Mouse (Mus musculus) kidney, postnatal 0 days (tissue): ENCODE measurements around the gene Tmem203. TPM values are rescaled to one million over a fixed set of nuclear protein-coding genes. Genes with fewer than 3 reads are reported as not detected.

Experiments used
- ATAC-seq: fragments of 200-750 bp; cut with Nextera tagmentation; replicated peaks from 2 replicates; pipeline ENCODE4 v1.8.0; 2017; ENCODE audit warnings: low read depth, moderate number of reproducible peaks, moderate TSS enrichment, moderate library complexity; ENCODE audit not compliant: low FRiP score
- DNase-seq: peaks from one replicate; pipeline ENCODE4 v3.0.0-alpha.2; 2016; ENCODE audit warnings: low spot score
- H3K27ac ChIP-seq: fragments of 300-500 bp; sonication (generic); 2 replicates; pipeline ENCODE4 v1.5.1; 2014; ENCODE audit warnings: mild to moderate bottlenecking
- H3K27me3 ChIP-seq: fragments of 300-500 bp; sonication (generic); 2 replicates; pipeline ENCODE4 v1.6.1; 2014; ENCODE audit warnings: low read length, mixed read lengths; ENCODE audit not compliant: insufficient read depth
- H3K36me3 ChIP-seq: fragments of 300-500 bp; sonication (generic); 2 replicates; pipeline ENCODE4 v1.6.1; 2014; ENCODE audit warnings: low read length, mixed read lengths; ENCODE audit not compliant: insufficient read depth
- H3K4me1 ChIP-seq: fragments of 300-500 bp; sonication (generic); replicated peaks from 2 replicates; pipeline ENCODE4 v1.6.1; 2014; ENCODE audit warnings: antibody characterized with exemption, low read length, mixed read lengths; ENCODE audit not compliant: insufficient read depth
- H3K4me2 ChIP-seq: fragments of 300-500 bp; sonication (generic); 2 replicates; pipeline ENCODE4 v1.6.1; 2014; ENCODE audit warnings: mild to moderate bottlenecking, low read length, moderate library complexity, mixed read lengths
- H3K4me3 ChIP-seq: fragments of 300-500 bp; sonication (generic); replicated peaks from 2 replicates; pipeline ENCODE4 v1.5.1; 2014; ENCODE audit warnings: low read depth, low read length
- H3K9ac ChIP-seq: fragments of 300-500 bp; sonication (generic); 2 replicates; pipeline ENCODE4 v1.6.1; 2014; ENCODE audit warnings: low read depth, low read length
- H3K9me3 ChIP-seq: fragments of 300-500 bp; sonication (generic); replicated peaks from 2 replicates; pipeline ENCODE4 v1.6.1; 2016; ENCODE audit warnings: low read length, inconsistent platforms, mixed read lengths
- CTCF ChIP-seq: IDR thresholded peaks from 2 replicates; pipeline ENCODE4 v1.5.1; 2016; ENCODE audit warnings: antibody characterized with exemption, low read depth, mild to moderate bottlenecking, moderate library complexity
- WGBS: fragments of 180-500 bp; shearing (Covaris S2); extraction: QIAGEN DNeasy Blood & Tissue Kit; methylation state at CpG from one replicate; pipeline ENCODE4 v1.1.7; 2014; 5-methylcytosine and 5-hydroxymethylcytosine counted together
- polyA plus RNA-seq: library from polyadenylated mRNA; unstranded; fragments of >200 nt; fragmentation: Nextera tagmentation; extraction: Ambion mirVana; gene quantifications from 2 replicates; pipeline ENCODE4 v1.2.1, GENCODE M21; 2015

Gene Tmem203
- polyA plus RNA-seq, 1 experiment from 2014 or later: 46.7 TPM

DNA sequence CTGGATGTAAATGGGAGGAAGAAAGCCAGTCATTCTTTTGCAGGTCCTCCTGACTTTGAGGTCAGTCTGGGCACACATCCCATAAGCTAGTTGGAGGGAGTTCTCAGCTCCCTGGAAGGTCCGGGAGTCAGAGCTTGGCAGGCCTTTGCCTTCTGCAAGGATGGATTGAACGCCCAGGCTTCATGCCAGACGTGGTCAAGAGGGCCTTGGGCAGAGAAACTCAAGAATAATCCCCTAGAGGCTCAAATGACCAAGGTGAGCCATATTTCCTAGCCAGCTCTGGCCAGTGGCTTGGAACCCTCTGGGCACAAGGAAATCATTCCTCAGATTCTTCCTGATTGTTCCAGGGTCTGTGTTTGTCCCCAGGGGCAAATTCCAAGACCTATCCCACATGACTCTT lies 9.6 kb downstream of the Tmem203 start:
- ATAC-seq (no peak), DNase-seq (no peak)
- Histone ChIP-seq H3K4me2 (peak overlapping the region; percentile 99; the same call in 1 of the 2 replicates), H3K27me3 (no peaks in the 10 kb centered on the region), H3K9me3 (no peaks in the 10 kb centered on the region), H3K36me3 (peaks cover 13% of the 10 kb centered on the region; the same call in 1 of the 2 replicates), H3K9ac (no peak overlapping the region), H3K27ac (peak overlapping the region; percentile 43; the same call in 1 of the 2 replicates), H3K4me1 (peaks cover 32% of the 10 kb centered on the region), H3K4me3 (no peak overlapping the region)
- 54% methylated on average over 3 of the region's 3 CpGs for WGBS
- no peak for TF ChIP-seq CTCF

- DNase-seq (no peak), ATAC-seq (no peak)
- no peaks in the 10 kb centered on the region for H3K9me3 ChIP-seq
- whole genome bisulfite sequencing: 62% methylated on average over 6 of the region's 6 CpGs
- H3K4me2 ChIP-seq: peak overlapping the region; percentile 99
- peak overlapping the region; percentile 39 for H3K27ac ChIP-seq
- no peak overlapping the region for H3K4me3 ChIP-seq
- peak overlapping the region; percentile 24; the same call in 1 of the 2 replicates for H3K9ac ChIP-seq
- no peaks in the 10 kb centered on the region for H3K27me3 ChIP-seq
- TF ChIP-seq CTCF: no peak
- peaks cover 20% of the 10 kb centered on the region; the same call in 1 of the 2 replicates for H3K36me3 ChIP-seq
- peaks cover 34% of the 10 kb centered on the region for H3K4me1 ChIP-seq
Measured at GRCm38 (mm10) chr2:25265897-25266656, 10.8 kb downstream of the Tmem203 start.

DNA sequence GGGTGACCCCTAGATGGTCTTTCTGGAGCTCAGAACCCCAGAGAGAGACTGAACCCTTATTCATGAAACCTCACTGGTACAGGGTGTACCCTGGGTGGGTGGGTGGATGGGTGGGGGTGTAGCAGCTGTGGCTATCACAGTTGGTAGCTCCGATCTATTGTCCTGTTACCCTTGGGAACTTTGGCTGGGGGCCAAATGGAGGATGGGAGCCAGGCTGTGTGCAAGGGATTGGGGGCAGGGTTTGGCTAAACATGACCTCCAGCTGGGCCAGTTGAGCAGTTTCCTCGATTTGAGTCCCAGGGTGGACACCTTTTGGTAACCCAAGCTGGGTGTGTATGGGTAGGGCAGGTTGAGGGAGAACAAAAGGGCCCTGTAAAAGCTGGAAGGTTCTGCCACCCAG lies 11.5 kb downstream of the Tmem203 start:
- 16% methylated on average over 2 of the region's 2 CpGs for WGBS
- Histone ChIP-seq H3K9me3 (no peaks in the 10 kb centered on the region), H3K27ac (0 out of 2 replicates have a peak overlapping the region, but pooled peaks have one; percentile 39), H3K4me3 (no peak overlapping the region), H3K4me2 (peak overlapping the region; percentile 99), H3K9ac (no peak overlapping the region), H3K36me3 (peaks cover 20% of the 10 kb centered on the region; the same call in 1 of the 2 replicates), H3K27me3 (no peaks in the 10 kb centered on the region), H3K4me1 (peaks cover 40% of the 10 kb centered on the region)
- TF ChIP-seq CTCF: no peak
- ATAC-seq (no peak), DNase-seq (no peak)

- no peak overlapping the region for H3K4me3 ChIP-seq
- H3K27me3 ChIP-seq: no peaks in the 10 kb centered on the region
- 0 out of 2 replicates have a peak overlapping the region, but pooled peaks have one; percentile 99 for H3K4me2 ChIP-seq
- ATAC-seq (no peak), DNase-seq (no peak)
- H3K9me3 ChIP-seq: no peaks in the 10 kb centered on the region
- no peak overlapping the region for H3K9ac ChIP-seq
- TF ChIP-seq CTCF: no peak
- H3K4me1 ChIP-seq: peaks cover 36% of the 10 kb centered on the region
- peaks cover 20% of the 10 kb centered on the region; the same call in 1 of the 2 replicates for H3K36me3 ChIP-seq
- H3K27ac ChIP-seq: no peak overlapping the region
Measured at GRCm38 (mm10) chr2:25267241-25267640, 12.0 kb downstream of the Tmem203 start.

DNA sequence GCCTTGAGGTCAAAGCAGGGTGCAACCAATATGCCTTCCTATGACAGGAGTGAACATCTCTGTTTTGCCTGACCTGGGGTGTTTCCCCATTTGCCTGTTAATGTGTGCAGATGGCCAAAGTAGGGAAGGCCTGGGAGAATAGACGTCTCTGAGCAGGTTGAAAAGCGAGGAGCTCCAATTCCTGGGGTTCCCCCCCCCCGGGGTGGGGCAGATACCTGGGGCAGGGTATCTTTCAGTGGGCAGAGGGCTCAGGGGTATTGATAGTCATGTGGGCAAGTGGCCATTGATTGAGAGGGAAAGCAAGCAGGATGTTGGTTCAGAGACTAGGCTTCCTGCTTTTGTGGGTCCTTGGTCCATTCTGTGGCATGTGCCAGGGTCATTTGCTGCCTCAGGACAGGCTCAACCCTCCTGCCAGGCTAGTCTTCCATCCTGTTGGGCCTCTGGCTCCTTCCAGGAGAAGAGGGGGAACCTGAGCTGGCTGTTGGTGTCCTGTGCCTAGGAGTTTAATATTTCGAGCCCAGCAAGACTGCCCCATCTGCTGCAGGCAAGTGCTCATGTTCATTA lies 12.6 kb downstream of the Tmem203 start:
- no peak overlapping the region for H3K4me3 ChIP-seq
- no peak overlapping the region for H3K4me2 ChIP-seq
- H3K4me1 ChIP-seq: peaks cover 37% of the 10 kb centered on the region
- TF ChIP-seq CTCF: no peak
- H3K27me3 ChIP-seq: no peaks in the 10 kb centered on the region
- no peak overlapping the region for H3K9ac ChIP-seq
- H3K36me3 ChIP-seq: peaks cover 20% of the 10 kb centered on the region; the same call in 1 of the 2 replicates
- no peak overlapping the region for H3K27ac ChIP-seq
- DNase-seq: no peak
- WGBS: 73% methylated on average over 4 of the region's 4 CpGs
- ATAC-seq: no peak
- no peaks in the 10 kb centered on the region for H3K9me3 ChIP-seq

GRCm38 (mm10) chr2:25271827-25272511 lies 16.7 kb downstream of the Tmem203 start, which contains the start of the genes Ssna1 and Anapc2:
Gene Ssna1 (minus strand): TSS chr2:25272438.
Gene Anapc2 (plus strand): TSS chr2:25272478.
- DNase-seq (peak; percentile 97), ATAC-seq (peak; percentile 96)
- peaks cover 51% of the 10 kb centered on the region for H3K36me3 ChIP-seq
- TF ChIP-seq CTCF: peak; percentile 57
- peak within 1 kb of the TSS; percentile 86 for H3K27ac ChIP-seq
- peaks cover 19% of the 10 kb centered on the region for H3K4me1 ChIP-seq
- no peaks in the 10 kb centered on the region for H3K9me3 ChIP-seq
- WGBS: under 1% methylated on average over 52 of the region's 55 CpGs
- H3K4me2 ChIP-seq: peak within 1 kb of the TSS; percentile 73
- no peaks in the 10 kb centered on the region for H3K27me3 ChIP-seq
- peak within 1 kb of the TSS; percentile 59 for H3K4me3 ChIP-seq
- H3K9ac ChIP-seq: peak within 1 kb of the TSS; percentile 81
